Mouse (Mus musculus): ENCODE measurements around the gene Tff1. TPM values are rescaled to one million over a fixed set of nuclear protein-coding genes. Genes with fewer than 3 reads are reported as not detected.

The Tff1 gene
- total RNA-seq, 2 experiments from 2014 or later = not detected

- DNase-seq (ENCODE audit: low spot score) = no peak
Measured at GRCm38 (mm10) chr17:31153785-31154184, 11.3 kb downstream of the Tff1 start.

DNA sequence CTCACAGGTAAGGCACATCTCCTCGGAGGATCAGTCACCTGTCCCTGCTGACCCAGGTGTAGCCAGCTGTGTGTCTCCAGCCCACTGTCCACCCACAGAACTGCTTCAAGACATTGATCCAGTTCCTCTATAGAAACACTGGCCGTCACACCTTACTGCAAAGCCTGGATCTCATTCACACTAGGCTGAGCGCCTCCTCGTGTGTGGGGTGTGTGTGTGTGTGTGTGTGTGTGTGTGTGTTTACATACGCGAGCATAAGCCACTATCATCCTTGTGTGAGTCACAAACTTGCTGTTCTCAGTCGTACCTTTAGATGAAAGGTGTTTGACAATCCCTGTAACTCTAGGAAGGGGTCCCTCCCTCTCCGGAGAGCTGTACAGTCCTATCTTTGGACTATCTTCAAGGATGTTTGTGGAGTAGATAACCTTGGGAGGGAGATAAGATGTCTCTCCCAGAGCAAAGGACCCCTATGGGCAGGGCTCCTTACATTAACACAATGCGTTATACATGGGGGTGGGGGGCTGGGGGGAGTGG is 12.0 kb downstream of the Tff1 start:
- no peak for DNase-seq (ENCODE audit: low spot score)

GRCm38 (mm10) chr17:31152512-31152911 is 12.6 kb downstream of the Tff1 start:
- no peak for DNase-seq (ENCODE audit: low spot score)

GRCm38 (mm10) chr17:31145998-31146397 is 19.1 kb downstream of the Tff1 start:
- DNase-seq (ENCODE audit: low spot score) = no peak

DNA sequence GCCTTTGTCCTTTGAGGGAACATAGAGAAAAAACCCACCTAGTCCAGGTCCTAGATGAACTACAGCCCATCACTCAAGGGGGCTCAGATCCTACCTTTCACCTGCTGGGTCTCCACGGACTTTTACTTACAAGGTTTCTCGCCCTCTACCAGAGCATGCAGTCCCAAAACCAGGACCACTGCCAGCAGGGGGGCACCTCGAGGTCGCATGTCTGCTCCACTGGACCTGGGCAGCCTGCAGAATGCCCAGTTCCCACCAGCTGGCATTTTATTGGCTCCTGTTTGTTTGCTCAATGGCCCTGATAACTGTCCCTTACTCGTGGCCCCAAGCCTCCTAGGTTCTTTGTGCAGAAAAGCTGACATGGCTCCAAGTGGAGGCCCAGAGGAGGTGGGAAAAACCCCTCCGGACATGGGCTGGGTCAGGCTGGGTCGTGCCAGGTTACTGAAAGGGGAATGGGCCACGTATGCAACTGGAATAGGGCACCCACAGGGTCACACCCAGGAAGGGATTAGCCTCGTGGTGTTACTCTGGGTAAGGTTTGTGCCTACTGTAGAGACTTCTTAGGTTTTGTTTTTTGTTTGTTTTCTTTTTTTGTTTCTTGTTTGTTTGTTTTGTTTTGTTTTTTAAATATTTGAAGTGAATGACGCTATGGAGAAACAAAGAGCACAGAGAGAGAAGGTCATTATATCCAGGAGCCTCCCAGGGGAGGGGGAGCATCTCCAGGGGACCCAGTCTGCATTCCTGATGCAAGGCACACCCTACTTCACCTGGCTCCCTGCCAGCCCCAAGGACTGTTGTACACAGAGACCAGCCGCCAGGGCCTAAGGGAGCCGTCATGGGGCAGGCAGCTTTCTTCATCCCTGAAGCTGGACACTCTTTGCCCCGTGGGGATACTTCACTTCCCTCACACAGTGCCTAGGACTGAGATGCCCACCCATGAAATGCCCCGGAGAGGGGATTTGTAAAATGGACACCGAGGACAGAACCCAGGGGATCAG is 20.7 kb downstream of the Tff1 start, which contains the start of gene Tff2:
TSS of gene Tff2 (minus strand) at position 243 of the 998 bp plus-strand sequence.
- no peak for DNase-seq (ENCODE audit: low spot score)

DNA sequence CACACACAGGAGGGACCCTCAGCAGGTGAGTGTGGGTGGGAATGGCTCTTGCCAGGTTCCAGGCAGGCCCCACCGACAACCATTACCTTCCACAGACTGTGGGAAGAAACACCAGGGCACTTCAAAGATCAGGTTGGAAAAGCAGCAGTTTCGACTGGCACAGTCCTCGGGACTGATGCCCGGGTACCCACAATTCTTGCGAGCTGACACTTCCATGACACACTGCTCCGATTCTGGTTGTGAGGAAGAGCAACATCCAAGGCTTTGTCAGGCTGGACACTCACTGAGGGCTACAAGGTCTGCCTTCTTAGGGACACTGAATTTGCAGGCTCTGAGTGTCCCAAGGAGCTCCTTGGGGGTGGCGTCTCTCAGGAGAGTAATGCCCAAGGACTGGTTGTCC is 23.0 kb downstream of the Tff1 start:
- DNase-seq (ENCODE audit: low spot score) = no peak

GRCm38 (mm10) chr17:31138398-31138797 is 26.7 kb downstream of the Tff1 start:
- DNase-seq (ENCODE audit: low spot score) = peak; percentile 59

GRCm38 (mm10) chr17:31136821-31137220 is 28.3 kb downstream of the Tff1 start:
- DNase-seq (ENCODE audit: low spot score) = no peak

DNA sequence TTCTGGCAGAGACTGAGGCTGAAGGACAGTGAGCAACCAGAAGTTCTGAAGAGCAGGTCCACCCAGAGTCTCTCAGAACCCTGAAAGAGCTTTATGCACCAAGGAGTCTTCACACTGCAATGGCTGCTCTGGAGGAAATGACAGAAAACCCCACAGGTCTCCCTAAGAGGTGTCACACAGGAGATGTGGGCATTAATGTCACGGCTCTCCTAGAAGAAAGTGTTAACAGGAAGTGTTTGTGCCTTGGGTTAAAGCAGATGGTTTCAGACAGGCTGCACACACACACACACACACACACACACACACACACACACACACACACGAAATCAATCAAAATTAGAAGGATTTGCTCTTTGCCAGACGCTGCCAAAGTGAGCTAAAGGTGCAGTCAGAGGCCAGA is 28.8 kb downstream of the Tff1 start:
- DNase-seq (ENCODE audit: low spot score) = no peak

GRCm38 (mm10) chr17:31134913-31135312 is 30.2 kb downstream of the Tff1 start:
- DNase-seq (ENCODE audit: low spot score) = no peak

DNA sequence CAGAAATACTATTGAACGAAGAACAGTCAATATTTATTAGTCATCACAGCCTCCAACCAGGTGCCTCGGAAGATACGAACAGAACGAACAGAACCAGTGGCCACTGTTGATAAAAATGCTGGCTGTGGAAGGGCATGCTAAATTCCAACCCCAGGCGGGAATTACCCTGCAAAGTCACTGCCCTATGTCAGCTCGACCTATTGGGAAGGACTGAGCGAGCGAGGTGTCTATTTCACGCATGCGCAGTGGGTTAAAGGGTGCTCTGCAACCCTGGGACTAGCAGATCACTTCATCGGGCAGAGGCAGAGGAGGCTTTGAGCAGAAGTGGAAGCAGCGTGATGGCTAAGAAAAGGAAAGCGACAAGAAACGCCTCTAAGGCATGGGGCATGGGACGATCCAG is 31.3 kb downstream of the Tff1 start:
- DNase-seq (ENCODE audit: low spot score) = no peak

DNA sequence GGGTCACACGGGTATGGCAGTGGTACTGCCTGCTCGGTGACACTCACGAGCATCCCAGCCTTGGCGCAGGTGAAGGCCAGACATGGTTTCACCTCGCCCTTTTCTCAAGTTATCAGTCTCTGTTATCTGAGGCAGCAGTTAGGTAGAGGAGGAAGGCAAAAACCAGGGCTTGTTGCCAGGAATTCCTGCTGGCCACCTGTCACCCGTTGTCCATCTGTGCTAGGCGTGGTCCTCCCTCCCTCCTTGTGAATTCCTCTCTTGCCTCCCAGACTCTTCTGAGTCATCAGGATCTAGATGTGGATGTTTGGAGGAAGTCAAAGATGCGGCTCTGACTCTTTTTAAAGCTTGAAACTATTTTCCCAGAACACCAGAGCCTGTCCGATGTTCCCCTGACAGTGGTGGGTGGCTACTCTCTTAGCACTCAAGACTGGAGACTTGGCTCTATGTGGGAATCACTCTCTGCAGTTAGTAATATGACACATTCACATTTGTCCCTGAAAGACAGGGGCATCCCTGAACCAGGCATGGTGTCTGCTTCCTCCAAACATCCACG is 33.7 kb downstream of the Tff1 start:
- no peak for DNase-seq (ENCODE audit: low spot score)

DNA sequence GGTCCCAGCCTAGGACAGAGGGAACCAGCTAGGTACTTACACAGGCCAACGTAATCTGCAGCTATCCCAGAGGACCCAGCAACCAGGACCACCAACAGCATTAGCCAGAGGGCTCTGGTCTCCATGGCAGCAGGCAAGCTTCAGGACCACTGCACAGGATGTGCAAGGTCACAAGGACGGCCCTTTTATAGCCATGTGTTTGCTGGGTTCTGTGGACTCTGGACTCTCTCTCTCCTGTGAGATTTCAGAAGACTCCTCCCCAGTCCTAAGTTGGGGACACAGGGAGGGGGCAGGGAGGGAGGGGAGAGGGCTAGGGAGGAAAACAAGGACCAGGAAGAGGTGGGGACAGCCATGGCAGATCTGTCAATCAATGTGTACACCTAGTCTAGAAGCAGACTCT is 35.6 kb downstream of the Tff1 start, which contains the start of gene Tff3:
TSS of gene Tff3 (minus strand) at position 195 of the 400 bp plus-strand sequence.
- DNase-seq (ENCODE audit: low spot score) = no peak

GRCm38 (mm10) chr17:31128708-31129318 is 36.3 kb downstream of the Tff1 start:
- no peak for DNase-seq (ENCODE audit: low spot score)

- DNase-seq (ENCODE audit: low spot score) = no peak
Measured at GRCm38 (mm10) chr17:31125548-31126266, 39.4 kb downstream of the Tff1 start.

GRCm38 (mm10) chr17:31121975-31122374 is 43.1 kb downstream of the Tff1 start:
- DNase-seq (ENCODE audit: low spot score) = peak; percentile 7

DNA sequence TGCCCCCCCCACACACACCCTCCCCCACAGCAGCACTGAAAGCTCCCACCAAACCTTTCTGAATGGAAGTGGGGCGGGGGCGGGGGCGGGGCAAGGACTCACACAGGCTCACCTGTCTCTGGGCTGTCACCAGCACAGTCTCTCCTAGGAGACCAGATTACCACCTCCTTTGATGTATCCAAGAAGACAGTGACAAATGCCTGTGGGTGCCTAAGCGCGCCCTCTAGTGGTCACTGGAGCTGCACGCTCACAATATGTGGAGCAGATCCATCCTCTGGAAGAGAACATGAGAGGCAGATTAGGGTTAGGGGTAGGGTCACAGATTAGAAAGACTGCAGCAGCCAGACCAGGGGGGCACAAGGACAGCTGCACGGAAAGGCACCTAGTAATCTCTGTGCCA is 45.6 kb downstream of the Tff1 start:
- DNase-seq (ENCODE audit: low spot score) = peak; percentile 71

DNA sequence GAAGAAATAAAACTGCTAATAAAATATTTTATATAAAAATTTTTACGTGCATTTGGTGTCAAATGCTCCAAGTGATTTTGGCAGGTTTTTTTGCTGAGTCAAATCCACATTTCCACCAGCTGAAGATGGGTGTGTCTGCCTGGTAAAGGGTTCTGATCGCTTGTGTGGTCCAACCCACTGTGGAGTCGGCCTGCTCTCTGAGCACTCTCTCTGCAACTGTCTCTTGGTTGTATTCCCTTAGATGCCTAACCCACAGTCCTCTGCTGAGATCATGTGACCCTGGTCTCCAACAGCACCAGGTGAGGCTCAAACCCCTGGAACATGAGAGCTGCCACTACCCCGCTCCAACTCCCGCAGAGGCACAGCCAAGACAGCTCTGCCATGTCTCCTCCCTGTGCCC is 47.1 kb downstream of the Tff1 start:
- DNase-seq (ENCODE audit: low spot score) = no peak

GRCm38 (mm10) chr17:31116063-31116462 is 49.0 kb downstream of the Tff1 start:
- no peak for DNase-seq (ENCODE audit: low spot score)

- no peak for DNase-seq (ENCODE audit: low spot score)
Measured at GRCm38 (mm10) chr17:31113191-31113856, 51.8 kb downstream of the Tff1 start.

Measured in gastrocnemius, adult 18-20 months (tissue).